Mouse (Mus musculus) ES-E14 (cell line): ENCODE measurements around the gene Pstpip1. TPM values are rescaled to one million over a fixed set of nuclear protein-coding genes. Genes with fewer than 3 reads are reported as not detected.

Source experiments
- DNase-seq: peaks from one replicate; pipeline ENCODE4 v3.0.0-alpha.2; 2013; ENCODE audit warnings: low read depth, low spot score
- H3K27ac ChIP-seq: 2 replicates; pipeline ENCODE4 v1.5.1; 2012; ENCODE audit warnings: low read depth, mild to moderate bottlenecking, low read length, moderate library complexity, mixed read lengths; ENCODE audit not compliant: poor library complexity, insufficient read depth, severe bottlenecking
- H3K36me3 ChIP-seq: 2 replicates; pipeline ENCODE4 v1.6.1; 2012; ENCODE audit warnings: mild to moderate bottlenecking, low read length, moderate library complexity, mixed read lengths; ENCODE audit not compliant: control insufficient read depth, poor library complexity, insufficient read depth, severe bottlenecking
- H3K4me1 ChIP-seq, 2 experiments: fragments of 150-350 bp in 1 of 2; sonication (generic) in 1 of 2; 2 replicates each; pipeline ENCODE4 v1.6.1; 2012; ENCODE audit warnings: low read length in 2 of 2, mild to moderate bottlenecking in 1 of 2, mixed read lengths in 1 of 2; ENCODE audit not compliant: control insufficient read depth in 2 of 2, insufficient read depth in 2 of 2, poor library complexity in 1 of 2
- H3K4me3 ChIP-seq, 2 experiments: fragments of 150-350 bp in 1 of 2; sonication (generic) in 1 of 2; 2 replicates each; pipeline ENCODE4 v1.5.1; 2012; ENCODE audit warnings: low read length in 2 of 2, low read depth in 1 of 2, mild to moderate bottlenecking in 1 of 2, mixed read lengths in 1 of 2; ENCODE audit not compliant: insufficient read depth in 1 of 2, poor library complexity in 1 of 2, severe bottlenecking in 1 of 2
- H3K9ac ChIP-seq: 2 replicates; pipeline ENCODE4 v1.6.1; 2012; ENCODE audit warnings: low read depth, mild to moderate bottlenecking, low read length, mixed read lengths; ENCODE audit not compliant: poor library complexity, insufficient read depth, severe bottlenecking
- H3K9me3 ChIP-seq: fragments of 150-350 bp; sonication (generic); 2 replicates; pipeline ENCODE4 v1.6.1; 2012; ENCODE audit warnings: low read depth, mild to moderate bottlenecking, low read length; ENCODE audit not compliant: control insufficient read depth, insufficient read depth
- CHD2 ChIP-seq: IDR thresholded peaks from 2 replicates; pipeline ENCODE4 v1.6.1; 2014; ENCODE audit warnings: mild to moderate bottlenecking, low read depth, low read length, inconsistent platforms
- HCFC1 ChIP-seq: IDR thresholded peaks from 2 replicates; pipeline ENCODE4 v1.6.1; 2012; ENCODE audit warnings: low read length, inconsistent platforms, borderline replicate concordance; ENCODE audit not compliant: insufficient read depth
- MAFK ChIP-seq: IDR thresholded peaks from 2 replicates; pipeline ENCODE4 v1.6.1; 2014; ENCODE audit warnings: mild to moderate bottlenecking, low read depth, low read length, inconsistent platforms; ENCODE audit not compliant: insufficient read depth
- ZC3H11A ChIP-seq: IDR thresholded peaks from 2 replicates; pipeline ENCODE4 v1.6.1; 2012; ENCODE audit warnings: low read depth, mild to moderate bottlenecking, inconsistent platforms, low read length, borderline replicate concordance
- ZNF384 ChIP-seq: IDR thresholded peaks from 2 replicates; pipeline ENCODE4 v1.6.1; 2012; ENCODE audit warnings: low read depth, low read length, inconsistent platforms
- in situ Hi-C, 2 experiments: fragments of 600-800 bp; cut with MboI; formaldehyde crosslinking; loops; one replicate each; pipeline ENCODE4 v1.15.1; 2025; ENCODE audit warnings: low sequenced_read_pairs in 2 of 2, inconsistent platforms in 1 of 2; ENCODE audit not compliant: unreplicated experiment in 2 of 2
- total RNA-seq: library from RNA; depleted of rRNA; stranded (reverse); fragments of 300-350 nt; gene quantifications from 2 replicates; pipeline ENCODE4 v1.2.3, GENCODE M21; 2012

The Pstpip1 gene
- total RNA-seq, 1 experiment: 10.4 TPM

GRCm38 (mm10) chr9:56152482-56153007, 62.8 kb downstream of the Pstpip1 start:
- no peak for DNase-seq
- Histone ChIP-seq H3K4me3 (no peak overlapping the region), H3K9me3 (no peaks in the 10 kb centered on the region), H3K9ac (no peak overlapping the region), H3K36me3 (no peaks in the 10 kb centered on the region), H3K4me1 (no peaks in the 10 kb centered on the region), H3K27ac (no peak overlapping the region)
- in situ Hi-C loops: no loop called here
- TF ChIP-seq ZNF384 (no peak), CHD2 (no peak), ZC3H11A (no peak), HCFC1 (no peak), MAFK (no peak)

DNA sequence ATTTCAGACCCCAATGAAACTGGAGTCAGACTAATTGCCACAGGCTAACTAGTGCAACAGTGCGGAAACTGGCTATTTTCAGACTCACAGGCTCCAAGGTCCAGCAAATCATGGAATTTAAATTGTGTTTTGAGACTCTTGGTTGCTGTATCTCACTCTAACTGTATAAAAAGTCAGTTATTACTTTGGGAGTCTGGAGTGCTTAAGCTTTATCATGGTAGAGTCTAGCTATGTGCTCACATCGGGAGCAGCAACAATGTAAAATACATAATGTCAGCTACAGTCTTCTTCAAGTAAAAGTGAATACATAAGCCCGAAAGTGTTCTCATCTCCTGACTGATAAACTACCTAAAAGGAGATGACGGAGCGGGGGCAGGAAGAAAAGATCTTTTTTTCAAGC, 64.8 kb downstream of the Pstpip1 start:
- Histone ChIP-seq H3K4me1 (peaks cover 0 to 2% of the 10 kb centered on the region in 2 experiments; a peak in 1 of 4 replicates), H3K27ac (no peak overlapping the region), H3K9ac (no peak overlapping the region), H3K36me3 (no peaks in the 10 kb centered on the region), H3K9me3 (no peaks in the 10 kb centered on the region), H3K4me3 (no peak overlapping the region)
- TF ChIP-seq CHD2 (no peak), ZNF384 (no peak), MAFK (no peak), HCFC1 (no peak), ZC3H11A (no peak)
- in situ Hi-C loops: no loop called here
- DNase-seq: no peak

- DNase-seq: no peak
- no peak overlapping the region for H3K27ac ChIP-seq
- no peak overlapping the region for H3K9ac ChIP-seq
- in situ Hi-C loops: no loop called here
- TF ChIP-seq ZC3H11A: no peak
- no peak for TF ChIP-seq HCFC1
- TF ChIP-seq MAFK: no peak
- TF ChIP-seq ZNF384: no peak
- no peak for TF ChIP-seq CHD2
- H3K36me3 ChIP-seq: no peaks in the 10 kb centered on the region
- H3K9me3 ChIP-seq: no peaks in the 10 kb centered on the region
- peaks cover 2 to 3% of the 10 kb centered on the region in 2 experiments; a peak in 2 of 4 replicates for H3K4me1 ChIP-seq
- H3K4me3 ChIP-seq: no peak overlapping the region
These were observed 68.3 kb downstream of the Pstpip1 start for GRCm38 (mm10) chr9:56158077-56158476.

GRCm38 (mm10) chr9:56159456-56159855, 69.7 kb downstream of the Pstpip1 start:
- H3K27ac ChIP-seq: no peak overlapping the region
- peak overlapping the region in 1 of 2 experiments; percentile 98; a peak in 1 of 4 replicates for H3K4me3 ChIP-seq
- no peaks in the 10 kb centered on the region for H3K36me3 ChIP-seq
- H3K9me3 ChIP-seq: no peaks in the 10 kb centered on the region
- no peak for DNase-seq
- TF ChIP-seq HCFC1 (no peak), MAFK (no peak), CHD2 (no peak), ZNF384 (no peak), ZC3H11A (no peak)
- no peak overlapping the region for H3K9ac ChIP-seq
- in situ Hi-C loops: no loop called here
- H3K4me1 ChIP-seq: peaks cover 2 to 3% of the 10 kb centered on the region in 2 experiments; a peak in 2 of 4 replicates
